Mouse (Mus musculus) intestine, embryonic 14.5 days (tissue): ENCODE results near the gene Rnf186. TPM values are rescaled to one million over a fixed set of nuclear protein-coding genes. Genes with fewer than 3 reads are reported as not detected.

Experiments
- ATAC-seq: fragments of 200-750 bp; cut with Nextera tagmentation; replicated peaks from 2 replicates; pipeline ENCODE4 v1.8.0; 2017; ENCODE audit warnings: low read depth, moderate number of reproducible peaks, moderate TSS enrichment, moderate library complexity; ENCODE audit not compliant: low FRiP score, low TSS enrichment
- DNase-seq: peaks from one replicate; pipeline ENCODE4 v3.0.0-alpha.2; 2018; ENCODE audit warnings: low spot score
- H3K27ac ChIP-seq: fragments of 300-500 bp; sonication (generic); 2 replicates; pipeline ENCODE4 v1.5.1; 2014; ENCODE audit warnings: low read depth, mild to moderate bottlenecking, control low read depth
- H3K27me3 ChIP-seq: fragments of 300-500 bp; sonication (generic); replicated peaks from 2 replicates; pipeline ENCODE4 v1.6.1; 2014; ENCODE audit warnings: low read length, control low read depth; ENCODE audit not compliant: control insufficient read depth, insufficient read depth
- H3K36me3 ChIP-seq: fragments of 300-500 bp; sonication (generic); 2 replicates; pipeline ENCODE4 v1.6.1; 2014; ENCODE audit warnings: low read length, control low read depth; ENCODE audit not compliant: control insufficient read depth, insufficient read depth
- H3K4me1 ChIP-seq: fragments of 300-500 bp; sonication (generic); replicated peaks from 2 replicates; pipeline ENCODE4 v1.6.1; 2014; ENCODE audit warnings: low read length, control low read depth, mixed read lengths; ENCODE audit not compliant: control insufficient read depth, insufficient read depth
- H3K4me2 ChIP-seq: fragments of 300-500 bp; sonication (generic); 2 replicates; pipeline ENCODE4 v1.6.1; 2014; ENCODE audit warnings: low read length
- H3K4me3 ChIP-seq: fragments of 300-500 bp; sonication (generic); 2 replicates; pipeline ENCODE4 v1.5.1; 2014; ENCODE audit warnings: low read depth, low read length, control low read depth, mixed read lengths
- H3K9ac ChIP-seq: fragments of 300-500 bp; sonication (generic); 2 replicates; pipeline ENCODE4 v1.6.1; 2014; ENCODE audit warnings: mild to moderate bottlenecking, low read length
- H3K9me3 ChIP-seq: fragments of 300-500 bp; sonication (generic); 2 replicates; pipeline ENCODE4 v1.6.1; 2016; ENCODE audit warnings: low read length, control low read depth; ENCODE audit not compliant: control insufficient read depth
- WGBS: fragments of 180-500 bp; shearing (Covaris S2); extraction: QIAGEN DNeasy Blood & Tissue Kit; methylation state at CpG from one replicate; pipeline ENCODE4 v1.1.7; 2014; 5-methylcytosine and 5-hydroxymethylcytosine counted together
- polyA plus RNA-seq: library from polyadenylated mRNA; unstranded; fragments of >200 nt; fragmentation: Nextera tagmentation; extraction: Ambion mirVana; gene quantifications from 2 replicates; pipeline ENCODE4 v1.2.1, GENCODE M21; 2014

The Rnf186 gene
- polyA plus RNA-seq, 1 experiment from 2014 or later = 54.1 TPM

DNA sequence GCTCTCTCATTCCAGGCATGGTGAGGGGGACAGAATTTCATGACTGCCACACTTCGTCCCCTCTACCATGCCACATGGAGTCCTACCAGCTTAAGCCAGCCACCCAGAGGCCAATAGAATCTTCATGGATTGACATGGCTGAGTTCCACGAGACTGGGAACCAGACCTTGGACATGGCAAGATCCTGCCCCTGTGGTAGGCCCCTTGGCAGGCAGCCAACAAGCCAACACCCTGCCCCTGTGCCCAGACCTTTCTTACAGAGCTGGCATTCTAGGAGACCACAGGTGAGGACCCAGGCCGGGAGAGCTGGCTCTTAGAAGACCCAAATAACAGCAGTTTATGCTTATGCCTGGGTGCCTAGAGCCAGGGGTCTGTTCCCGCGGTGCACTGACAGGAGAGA is 1.0 kb upstream of the Rnf186 start:
- Histone ChIP-seq H3K9me3 (no peaks in the 10 kb centered on the region), H3K4me1 (0 out of 2 replicates have a peak, but pooled peaks cover 2% of the 10 kb centered on the region), H3K27me3 (no peaks in the 10 kb centered on the region), H3K36me3 (no peaks in the 10 kb centered on the region), H3K4me3 (no peak overlapping the region), H3K27ac (no peak overlapping the region), H3K9ac (no peak overlapping the region), H3K4me2 (no peak overlapping the region)
- no peak for DNase-seq
- no peak for ATAC-seq
- WGBS = 64% methylated on average over 5 of the region's 5 CpGs

DNA sequence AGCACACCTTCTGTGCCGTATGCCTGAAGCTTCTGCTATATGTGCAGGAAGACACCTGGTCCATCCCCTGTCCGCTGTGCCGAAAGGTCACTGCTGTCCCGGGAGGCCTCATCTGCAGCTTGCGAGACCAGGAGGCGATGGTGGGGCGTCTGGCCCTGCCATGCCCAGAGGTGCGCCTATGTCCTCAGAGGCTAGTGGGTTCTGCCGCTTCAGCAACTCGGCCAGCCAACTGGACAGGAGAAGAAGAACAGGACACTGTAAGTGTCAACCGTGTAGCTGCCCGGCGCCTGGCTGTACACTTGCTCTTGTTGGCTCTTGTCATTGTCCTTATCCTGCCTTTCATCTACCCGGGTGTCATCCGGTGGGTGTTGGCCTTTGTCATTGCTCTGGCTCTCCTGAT is 573 bp downstream of the Rnf186 start:
- H3K4me3 ChIP-seq = peak overlapping the region; percentile 33
- no peaks in the 10 kb centered on the region for H3K9me3 ChIP-seq
- WGBS = 68% methylated on average over 15 of the region's 15 CpGs
- H3K27me3 ChIP-seq = no peaks in the 10 kb centered on the region
- peak overlapping the region; percentile 41 for H3K4me2 ChIP-seq
- peaks cover 12% of the 10 kb centered on the region for H3K4me1 ChIP-seq
- peak overlapping the region; percentile 25; the same call in 1 of the 2 replicates for H3K9ac ChIP-seq
- no peaks in the 10 kb centered on the region for H3K36me3 ChIP-seq
- DNase-seq (no peak), ATAC-seq (no peak)
- peak overlapping the region; percentile 40; the same call in 1 of the 2 replicates for H3K27ac ChIP-seq

DNA sequence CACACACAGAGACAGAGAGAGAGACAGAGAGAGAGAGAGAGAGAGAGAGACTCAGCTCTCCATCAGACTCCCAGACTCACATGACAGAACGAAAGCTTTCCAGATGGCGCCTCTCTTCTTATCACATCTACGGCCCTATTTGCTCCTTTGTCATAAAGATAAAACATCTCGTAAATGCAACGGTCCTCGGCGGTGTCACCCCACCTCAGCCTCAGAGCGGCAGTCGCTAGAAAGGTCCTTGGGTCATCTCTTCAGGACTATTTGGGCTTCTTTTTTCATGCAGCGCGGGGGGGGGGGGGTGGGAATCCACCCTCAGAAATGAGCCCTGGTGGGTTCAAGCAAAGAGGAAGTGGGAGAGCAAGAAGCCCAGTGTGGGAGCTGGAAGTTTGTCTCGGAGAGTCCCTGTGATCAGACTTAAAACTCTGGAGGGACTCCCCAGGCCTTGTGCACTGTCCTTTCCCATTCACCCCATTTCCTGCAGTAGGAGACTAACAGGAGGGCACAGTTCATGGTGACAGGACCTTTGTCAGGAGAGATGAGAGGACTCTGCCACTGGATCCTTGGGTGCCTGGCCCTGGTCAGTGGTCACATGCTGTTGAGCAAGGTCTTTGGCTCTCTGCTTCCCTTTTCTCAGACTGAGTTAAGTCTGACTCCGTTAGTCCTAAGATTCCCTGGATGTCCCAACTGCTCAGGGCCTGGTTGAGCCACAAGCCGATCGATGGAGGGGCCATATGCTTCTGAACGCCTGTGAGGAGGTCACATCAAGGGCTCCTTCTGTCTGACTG is 2.1 kb downstream of the Rnf186 start:
- WGBS = 52% methylated on average over 16 of the region's 16 CpGs
- 0 out of 2 replicates have a peak overlapping the region, but pooled peaks have one; percentile 8 for H3K9ac ChIP-seq

DNA sequence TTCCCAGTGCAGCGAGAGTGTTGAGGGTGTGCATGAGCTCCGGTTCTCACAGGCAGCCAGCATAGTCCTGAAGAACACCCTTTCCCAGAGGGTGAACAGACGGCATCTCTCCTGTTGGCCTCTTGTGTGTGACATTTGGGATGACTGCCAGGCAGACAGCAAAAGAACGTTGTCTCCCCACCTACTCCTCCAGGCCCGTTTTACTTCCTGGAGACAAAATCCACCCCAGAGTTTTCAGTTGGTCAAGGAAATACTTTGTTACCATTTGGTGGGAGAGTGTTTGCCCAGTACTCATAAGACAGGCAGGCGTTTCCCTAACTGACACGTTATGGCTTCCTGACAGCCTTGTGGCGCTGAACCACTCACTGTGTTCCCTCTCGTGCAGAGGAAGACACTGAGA is 2.8 kb downstream of the Rnf186 start:
- Histone ChIP-seq H3K9me3 (no peaks in the 10 kb centered on the region), H3K4me1 (peaks cover 17% of the 10 kb centered on the region), H3K27ac (0 out of 2 replicates have a peak overlapping the region, but pooled peaks have one; percentile 54), H3K27me3 (no peaks in the 10 kb centered on the region), H3K4me3 (0 out of 2 replicates have a peak overlapping the region, but pooled peaks have one; percentile 33), H3K36me3 (no peaks in the 10 kb centered on the region), H3K4me2 (peak overlapping the region; percentile 41), H3K9ac (no peak overlapping the region)
- no peak for DNase-seq
- ATAC-seq = no peak
- WGBS = 33% methylated on average over 9 of the region's 9 CpGs

More for the DNA sequence above, 2.1 kb downstream of the Rnf186 start:
- ATAC-seq = no peak
- H3K36me3 ChIP-seq = no peaks in the 10 kb centered on the region
- no peaks in the 10 kb centered on the region for H3K9me3 ChIP-seq
- peak overlapping the region; percentile 41 for H3K4me2 ChIP-seq
- peaks cover 17% of the 10 kb centered on the region for H3K4me1 ChIP-seq
- no peaks in the 10 kb centered on the region for H3K27me3 ChIP-seq
- H3K27ac ChIP-seq = peak overlapping the region; percentile 54; the same call in 1 of the 2 replicates
- DNase-seq = no peak
- H3K4me3 ChIP-seq = peak overlapping the region; percentile 33; the same call in 1 of the 2 replicates

DNA sequence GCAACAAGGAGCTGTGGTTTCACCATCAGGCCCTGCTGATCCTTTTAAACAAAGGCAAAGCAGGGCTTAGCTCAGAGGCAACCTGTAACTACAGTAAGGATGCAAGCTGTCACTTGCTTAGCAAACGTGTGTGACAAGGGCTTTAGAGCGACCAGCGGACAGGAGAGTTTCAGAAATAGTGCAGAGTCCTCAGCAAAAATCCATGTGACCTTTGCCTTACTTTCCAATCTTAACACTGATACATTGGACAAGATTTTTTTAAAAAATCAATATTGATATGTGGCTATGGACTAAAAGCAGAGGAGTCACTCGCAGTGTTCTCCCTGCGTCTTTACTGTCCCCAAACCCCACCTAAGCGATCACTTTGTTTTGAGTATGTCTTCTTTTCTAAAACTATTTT is 4.5 kb downstream of the Rnf186 start:
- Histone ChIP-seq H3K4me1 (peaks cover 17% of the 10 kb centered on the region), H3K9ac (no peak overlapping the region), H3K36me3 (no peaks in the 10 kb centered on the region), H3K4me2 (no peak overlapping the region), H3K4me3 (no peak overlapping the region), H3K9me3 (no peaks in the 10 kb centered on the region), H3K27me3 (no peaks in the 10 kb centered on the region), H3K27ac (no peak overlapping the region)
- ATAC-seq (no peak), DNase-seq (no peak)
- WGBS = 89% methylated on average over 6 of the region's 6 CpGs

DNA sequence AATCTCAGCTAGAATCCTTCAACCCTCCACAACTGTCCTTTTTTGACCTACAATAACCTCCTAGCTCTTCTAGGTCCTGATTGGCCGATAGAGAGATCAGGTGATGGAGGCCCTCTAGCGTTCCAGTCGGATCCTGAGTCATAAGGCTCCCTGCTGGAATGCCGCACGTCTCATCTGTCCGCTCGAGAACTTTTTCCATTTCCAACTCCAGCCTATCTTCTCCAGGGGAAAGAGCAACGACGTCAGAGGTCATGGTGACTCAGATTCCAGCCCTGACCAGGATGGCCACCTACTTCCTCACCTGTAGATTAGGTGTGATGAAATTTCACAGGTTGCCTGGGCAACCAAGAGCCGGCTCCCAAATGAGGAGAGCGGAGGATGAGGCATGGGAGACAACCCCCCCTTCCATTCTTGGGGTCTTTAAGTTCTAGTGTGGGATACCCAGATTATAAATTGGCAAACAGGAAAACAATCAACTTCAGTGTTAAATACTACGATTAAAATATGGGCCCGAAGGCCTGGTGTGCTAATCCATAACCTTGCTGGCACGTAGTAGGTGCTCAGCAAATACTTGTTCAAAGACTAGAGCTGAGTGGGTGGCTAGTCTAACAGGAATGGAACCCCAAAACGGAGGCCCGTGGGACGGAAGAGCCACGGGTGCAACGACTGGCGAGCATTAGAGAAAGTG is 5.4 kb downstream of the Rnf186 start:
- H3K9ac ChIP-seq = peak overlapping the region; percentile 78
- no peaks in the 10 kb centered on the region for H3K27me3 ChIP-seq
- peaks cover 17% of the 10 kb centered on the region for H3K4me1 ChIP-seq
- H3K4me2 ChIP-seq = peak overlapping the region; percentile 97
- H3K36me3 ChIP-seq = no peaks in the 10 kb centered on the region
- WGBS = 17% methylated on average over 20 of the region's 20 CpGs
- H3K9me3 ChIP-seq = no peaks in the 10 kb centered on the region
- peak overlapping the region; percentile 84 for H3K27ac ChIP-seq
- peak overlapping the region; percentile 59 for H3K4me3 ChIP-seq
- ATAC-seq = peak; percentile 66
- DNase-seq = peak; percentile 74

DNA sequence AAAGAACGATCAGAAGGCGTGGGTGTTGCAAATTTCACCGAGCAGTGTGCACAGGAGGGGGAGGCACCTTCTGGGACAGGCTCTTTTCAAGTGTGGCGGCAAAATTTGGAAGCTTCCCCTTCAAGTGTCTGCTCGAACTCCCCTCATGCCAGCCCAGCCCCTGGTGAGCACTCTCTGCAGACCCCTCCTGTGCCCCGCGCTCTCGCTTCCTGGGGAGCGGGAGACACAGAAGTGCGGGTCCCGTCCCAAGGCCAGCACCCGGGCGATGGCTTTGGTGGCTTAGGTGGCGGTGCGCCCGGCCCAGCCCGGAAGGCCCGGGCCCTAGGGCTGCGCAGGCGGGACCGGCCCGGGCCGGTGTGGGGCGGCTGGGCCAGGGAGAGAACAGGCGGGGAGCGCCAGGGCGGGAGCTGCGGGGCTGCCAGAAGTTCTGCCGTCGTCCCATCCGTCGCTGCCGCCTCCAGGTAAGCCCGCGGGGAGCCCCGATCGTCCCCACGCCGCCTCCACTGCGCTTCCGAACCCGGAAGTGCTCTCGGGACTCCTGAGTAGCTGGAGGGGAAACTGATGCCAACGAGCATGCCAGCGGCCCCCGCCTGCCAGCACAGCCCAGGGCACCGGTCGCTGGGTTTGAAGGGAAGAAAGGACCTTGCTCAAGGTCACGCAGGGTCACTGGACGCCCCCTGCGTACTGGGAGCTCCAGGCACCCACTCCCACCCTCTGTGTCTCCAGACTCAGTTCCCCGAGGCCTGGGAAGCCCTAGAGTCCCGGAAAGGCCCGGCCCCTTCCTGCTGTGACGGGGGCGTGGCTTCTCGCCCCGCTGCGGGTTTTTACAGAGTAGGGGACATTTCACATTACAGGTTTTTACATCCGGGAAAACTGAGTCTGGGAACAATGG is 6.2 kb downstream of the Rnf186 start, which contains the start of gene Tmco4:
TSS of gene Tmco4 (plus strand) at position 62 of the 892 bp plus-strand sequence.
- 1% methylated on average over 51 of the region's 60 CpGs for WGBS
- ATAC-seq (peak; percentile 71), DNase-seq (peak; percentile 87)
- Histone ChIP-seq H3K36me3 (no peaks in the 10 kb centered on the region), H3K27ac (peak within 1 kb of the TSS; percentile 84), H3K4me1 (peaks cover 17% of the 10 kb centered on the region), H3K4me2 (peak within 1 kb of the TSS; percentile 97), H3K4me3 (peak within 1 kb of the TSS; percentile 59), H3K9me3 (no peaks in the 10 kb centered on the region), H3K9ac (peak within 1 kb of the TSS; percentile 78), H3K27me3 (no peaks in the 10 kb centered on the region)

DNA sequence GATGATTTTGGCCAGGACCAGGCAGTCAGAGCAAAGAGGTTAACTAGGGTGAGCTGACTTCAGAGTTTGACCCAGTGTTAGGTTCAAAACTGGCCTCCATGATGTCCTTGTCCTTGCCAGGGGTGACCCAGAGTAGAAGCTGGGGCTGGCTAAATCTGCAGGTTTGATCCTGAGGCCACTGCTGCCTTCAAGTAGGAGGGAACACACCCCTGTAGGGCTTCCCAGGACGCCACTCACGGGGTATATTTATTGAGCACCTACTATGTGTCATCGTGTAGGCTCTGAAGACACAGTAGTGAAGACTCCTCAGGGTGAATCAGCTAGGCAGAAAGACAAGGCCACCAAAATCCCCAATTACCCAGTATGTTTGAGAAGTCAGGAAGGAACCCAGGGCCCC is 6.8 kb downstream of the Rnf186 start:
- ATAC-seq (no peak), DNase-seq (no peak)
- Histone ChIP-seq H3K36me3 (no peaks in the 10 kb centered on the region), H3K27ac (peak overlapping the region; percentile 84; the same call in 1 of the 2 replicates), H3K27me3 (no peaks in the 10 kb centered on the region), H3K4me2 (peak overlapping the region; percentile 97), H3K9ac (peak overlapping the region; percentile 78), H3K9me3 (no peaks in the 10 kb centered on the region), H3K4me1 (peaks cover 17% of the 10 kb centered on the region), H3K4me3 (peak overlapping the region; percentile 59)
- WGBS = 53% methylated on average over 3 of the region's 3 CpGs
